Mouse (Mus musculus) adrenal gland, postnatal 10 days (tissue): ENCODE results near the gene Dgkb. TPM values are rescaled to one million over a fixed set of nuclear protein-coding genes. Genes with fewer than 3 reads are reported as not detected.

ENCODE experiments used
- DNase-seq: peaks from one replicate; pipeline ENCODE4 v3.0.0; 2021; ENCODE audit warnings: mixed read lengths
- long read RNA-seq, 2 experiments: library from polyadenylated mRNA; stranded (forward); transcript quantifications; one replicate each; pipeline ENCODE4 v2.0.0; 2021
- total RNA-seq, 2 experiments: library from RNA; stranded (reverse); gene quantifications; 2 replicates each; pipeline ENCODE4 v1.2.3; 2021

The Dgkb gene
- total RNA-seq: 1 to 10 TPM; 5.2 to 5.4 TPM
- long read RNA-seq, experiment 1: 0 reads
- long read RNA-seq, experiment 2, partial matches to known transcripts: 1 of 2 reads
- long read RNA-seq, experiment 2, other reads (novel, unspliced or antisense): 1 of 2 reads

- DNase-seq: no peak
These were observed at the start of gene Dgkb for GRCm38 (mm10) chr12:37817426-37817825. Dgkb (plus strand) TSS chr12:37817726.

- peak; percentile 9 for DNase-seq
These were observed 47.7 kb upstream of the Dgkb start for GRCm38 (mm10) chr12:37769844-37770243.

- peak; percentile 40 for DNase-seq
These were observed 43.7 kb upstream of the Dgkb start for GRCm38 (mm10) chr12:37773681-37774357.

GRCm38 (mm10) chr12:37774591-37774990 lies 42.9 kb upstream of the Dgkb start:
- DNase-seq: no peak

GRCm38 (mm10) chr12:37796265-37796928 lies 21.1 kb upstream of the Dgkb start:
- DNase-seq: no peak

- no peak for DNase-seq
These were observed 3.4 kb upstream of the Dgkb start for GRCm38 (mm10) chr12:37814122-37814521.

GRCm38 (mm10) chr12:37821052-37821810 lies 3.7 kb downstream of the Dgkb start:
- no peak for DNase-seq

GRCm38 (mm10) chr12:37880042-37881017 lies 62.8 kb downstream of the Dgkb start:
- peak; percentile 19 for DNase-seq

GRCm38 (mm10) chr12:37881376-37881775 lies 63.9 kb downstream of the Dgkb start:
- no peak for DNase-seq

GRCm38 (mm10) chr12:37882796-37883195 lies 65.3 kb downstream of the Dgkb start:
- DNase-seq: no peak

- no peak for DNase-seq
These were observed 66.3 kb downstream of the Dgkb start for GRCm38 (mm10) chr12:37883781-37884180.

- DNase-seq: no peak
These were observed 71.1 kb downstream of the Dgkb start for GRCm38 (mm10) chr12:37888591-37888990.

GRCm38 (mm10) chr12:37889431-37889830 lies 71.9 kb downstream of the Dgkb start:
- no peak for DNase-seq

- DNase-seq: no peak
These were observed 73.8 kb downstream of the Dgkb start for GRCm38 (mm10) chr12:37891336-37891735.

GRCm38 (mm10) chr12:37942163-37942562 lies 124.6 kb downstream of the Dgkb start:
- no peak for DNase-seq

GRCm38 (mm10) chr12:37956193-37956592 lies 138.7 kb downstream of the Dgkb start:
- DNase-seq: no peak

- no peak for DNase-seq
These were observed 154.0 kb downstream of the Dgkb start for GRCm38 (mm10) chr12:37971482-37971881.

GRCm38 (mm10) chr12:37978498-37979187 lies 161.1 kb downstream of the Dgkb start:
- no peak for DNase-seq

GRCm38 (mm10) chr12:37985352-37985751 lies 167.8 kb downstream of the Dgkb start:
- DNase-seq: no peak

- peak; percentile 14 for DNase-seq
These were observed 170.6 kb downstream of the Dgkb start for GRCm38 (mm10) chr12:37988066-37988591.

- no peak for DNase-seq
These were observed 175.7 kb downstream of the Dgkb start for GRCm38 (mm10) chr12:37993221-37993620.
